Mouse (Mus musculus) thymus, adult 2 months (tissue): Measurements from ENCODE around the gene Tnp2. TPM values are rescaled to one million over a fixed set of nuclear protein-coding genes. Genes with fewer than 3 reads are reported as not detected.

Experiments
- DNase-seq: peaks from one replicate; pipeline ENCODE4 v3.0.0; 2021
- H3K27ac ChIP-seq: fragments of 200-500 bp; 2 replicates; pipeline ENCODE4 v1.5.1; 2012; ENCODE audit warnings: low read length, control low read depth; ENCODE audit not compliant: control insufficient read depth, insufficient read depth
- H3K27me3 ChIP-seq: fragments of 200-500 bp; 2 replicates; pipeline ENCODE4 v1.6.1; 2012; ENCODE audit warnings: mild to moderate bottlenecking, low read length, moderate library complexity, mixed read lengths; ENCODE audit not compliant: control insufficient read depth, insufficient read depth
- H3K36me3 ChIP-seq: fragments of 200-500 bp; 2 replicates; pipeline ENCODE4 v1.6.1; 2012; ENCODE audit warnings: mild to moderate bottlenecking, low read length, moderate library complexity; ENCODE audit not compliant: control insufficient read depth, insufficient read depth
- H3K4me1 ChIP-seq: fragments of 200-500 bp; replicated peaks from 2 replicates; pipeline ENCODE4 v1.6.1; 2012; ENCODE audit warnings: low read length; ENCODE audit not compliant: control insufficient read depth, insufficient read depth
- H3K4me3 ChIP-seq: fragments of 200-500 bp; 2 replicates; pipeline ENCODE4 v1.5.1; 2012; ENCODE audit warnings: mild to moderate bottlenecking, low read length, control low read depth, moderate library complexity; ENCODE audit not compliant: control insufficient read depth, insufficient read depth
- CTCF ChIP-seq: fragments of 200-500 bp; IDR thresholded peaks from 2 replicates; pipeline ENCODE4 v1.5.1; 2012; ENCODE audit warnings: mild to moderate bottlenecking, control low read depth, low read length, moderate library complexity, borderline replicate concordance; ENCODE audit not compliant: control insufficient read depth, poor library complexity, insufficient read depth; ENCODE audit errors: extremely low read depth
- POLR2A ChIP-seq: fragments of 200-500 bp; IDR thresholded peaks from 2 replicates; pipeline ENCODE4 v1.6.1; 2012; ENCODE audit warnings: mild to moderate bottlenecking, low read length, control low read depth, moderate library complexity; ENCODE audit not compliant: control insufficient read depth, poor library complexity, insufficient read depth; ENCODE audit errors: extremely low read depth
- WGBS: fragments of 180-500 bp; shearing (Covaris S2); methylation state at CpG from one replicate; pipeline ENCODE4 v1.1.7; 2018; 5-methylcytosine and 5-hydroxymethylcytosine counted together
- polyA plus RNA-seq: library from polyadenylated mRNA; depleted of rRNA; stranded (reverse); fragments of >200 nt; gene quantifications from 2 replicates; pipeline ENCODE4 v1.2.3, GENCODE M21; 2012

Tnp2 gene
- polyA plus RNA-seq, 1 experiment, result 14.2 TPM

- no peaks in the 10 kb centered on the region for H3K27me3 ChIP-seq
- no peak overlapping the region for H3K4me3 ChIP-seq
- H3K4me1 ChIP-seq, result peaks cover 27% of the 10 kb centered on the region
- H3K36me3 ChIP-seq, result no peaks in the 10 kb centered on the region
- WGBS, result 81% methylated on average over 5 of the region's 5 CpGs
- TF ChIP-seq POLR2A (no peak), CTCF (no peak)
- H3K27ac ChIP-seq, result no peak overlapping the region
- no peak for DNase-seq
Measured at GRCm38 (mm10) chr16:10762569-10763180, 25.8 kb downstream of the Tnp2 start.

GRCm38 (mm10) chr16:10761182-10761581 is 27.3 kb downstream of the Tnp2 start:
- WGBS, result 79% methylated on average over 8 of the region's 8 CpGs
- TF ChIP-seq CTCF, result no peak
- TF ChIP-seq POLR2A, result no peak
- Histone ChIP-seq H3K27ac (no peak overlapping the region), H3K27me3 (no peaks in the 10 kb centered on the region), H3K36me3 (no peaks in the 10 kb centered on the region), H3K4me3 (no peak overlapping the region), H3K4me1 (peaks cover 24% of the 10 kb centered on the region)
- no peak for DNase-seq

DNA sequence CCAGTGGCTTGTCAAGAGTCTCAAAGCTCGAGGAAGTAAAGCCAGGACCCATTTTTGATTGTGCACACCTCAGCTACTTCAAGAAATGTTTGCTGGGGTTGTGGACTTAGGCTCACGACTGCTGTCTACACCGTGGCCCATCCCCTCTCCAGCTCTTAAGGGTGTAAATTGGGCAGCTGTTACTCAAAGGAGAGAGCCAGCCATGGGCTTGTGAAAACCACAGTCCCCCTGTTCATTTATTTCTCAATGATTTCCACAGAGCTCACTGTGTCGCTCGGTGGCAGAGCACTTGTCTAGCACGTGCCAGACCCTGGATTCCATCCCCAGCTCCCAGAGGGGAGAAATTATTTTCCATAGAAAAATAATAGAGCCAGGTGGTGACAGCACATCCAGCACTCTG is 32.3 kb downstream of the Tnp2 start:
- H3K4me3 ChIP-seq, result no peak overlapping the region
- no peak for TF ChIP-seq POLR2A
- TF ChIP-seq CTCF, result no peak
- 78% methylated on average over 6 of the region's 6 CpGs for WGBS
- H3K4me1 ChIP-seq, result peaks cover 32% of the 10 kb centered on the region
- no peak overlapping the region for H3K27ac ChIP-seq
- no peak for DNase-seq
- H3K36me3 ChIP-seq, result no peaks in the 10 kb centered on the region
- no peaks in the 10 kb centered on the region for H3K27me3 ChIP-seq

GRCm38 (mm10) chr16:10754521-10755296 is 33.8 kb downstream of the Tnp2 start:
- H3K4me1 ChIP-seq, result peaks cover 36% of the 10 kb centered on the region

GRCm38 (mm10) chr16:10749824-10750223 is 38.6 kb downstream of the Tnp2 start:
- Histone ChIP-seq H3K27ac (no peak overlapping the region), H3K36me3 (no peaks in the 10 kb centered on the region), H3K4me1 (peaks cover 54% of the 10 kb centered on the region), H3K27me3 (no peaks in the 10 kb centered on the region), H3K4me3 (no peak overlapping the region)
- no peak for DNase-seq
- TF ChIP-seq POLR2A (no peak), CTCF (no peak)
- 61% methylated on average over 7 of the region's 7 CpGs for WGBS

More at GRCm38 (mm10) chr16:10754521-10755296, 33.8 kb downstream of the Tnp2 start:
- DNase-seq, result no peak
- H3K27me3 ChIP-seq, result no peaks in the 10 kb centered on the region
- H3K36me3 ChIP-seq, result no peaks in the 10 kb centered on the region
- H3K4me3 ChIP-seq, result no peak overlapping the region
- 99% methylated on average over 3 of the region's 3 CpGs for WGBS
- no peak overlapping the region for H3K27ac ChIP-seq
- TF ChIP-seq POLR2A (no peak), CTCF (no peak)

GRCm38 (mm10) chr16:10749226-10749625 is 39.2 kb downstream of the Tnp2 start:
- 60% methylated on average over 7 of the region's 7 CpGs for WGBS
- peak; percentile 36 for DNase-seq
- peaks cover 56% of the 10 kb centered on the region for H3K4me1 ChIP-seq
- H3K27ac ChIP-seq, result peak overlapping the region; percentile 40; the same call in 1 of the 2 replicates
- no peaks in the 10 kb centered on the region for H3K36me3 ChIP-seq
- no peak overlapping the region for H3K4me3 ChIP-seq
- TF ChIP-seq CTCF (no peak), POLR2A (no peak)
- H3K27me3 ChIP-seq, result no peaks in the 10 kb centered on the region
